ENCODE assay signal across 10 mouse cellular contexts in the genomic region with DNA sequence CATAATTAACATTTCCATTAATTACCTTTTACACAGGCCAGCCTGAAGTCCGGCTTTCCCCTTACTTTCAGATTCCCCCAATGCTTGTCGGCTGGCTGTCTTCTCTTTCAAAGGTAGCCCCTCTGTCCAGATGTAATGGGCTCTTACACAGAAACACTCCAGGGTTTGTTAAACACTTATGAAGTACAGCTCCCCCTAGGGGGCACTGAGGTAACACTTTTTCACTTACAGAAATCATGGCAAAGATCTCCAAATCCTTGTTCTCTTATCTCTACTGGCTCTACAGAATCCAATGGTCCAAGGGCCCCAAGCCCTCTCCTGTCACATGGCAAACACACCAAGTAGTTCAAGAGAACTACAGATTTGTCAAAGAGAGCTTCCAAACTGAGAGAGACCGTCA. TPM values are rescaled to one million over a fixed set of nuclear protein-coding genes. Genes with fewer than 3 reads are reported as not detected.
DNase-seq lines count a peak whose midpoint lies in the region; ATAC-seq and TF ChIP-seq lines count a peak whose summit lies in the region.
"Had no signal": no experiment of that assay in that cellular context is flagged by ENCODE, and none has a peak within 500 bp of the region (broad histone marks: within the 10 kb centered on the region; RNA-seq: fewer than 3 reads in every experiment).

No protein-coding gene starts in this region.

- no peaks in the 10 kb centered on the region for H3K4me1 ChIP-seq in hindbrain, embryonic 14.5 days (replicated peaks; ENCODE audit: control insufficient read depth, insufficient read depth, low read length)
- no peaks in the 10 kb centered on the region for H3K4me1 ChIP-seq in hindbrain, embryonic 16.5 days (ENCODE audit: control insufficient read depth, insufficient read depth, low read depth, low read length)
- H3K4me1 ChIP-seq in hindbrain, postnatal 0 days (ENCODE audit: insufficient read depth, low read length) = no peaks in the 10 kb centered on the region
- no peaks in the 10 kb centered on the region for H3K4me1 ChIP-seq in midbrain, embryonic 13.5 days (replicated peaks)
- H3K4me1 ChIP-seq: embryonic facial prominence, embryonic 15.5 days had no signal

- H3K27me3 ChIP-seq in hindbrain, embryonic 14.5 days (ENCODE audit: control insufficient read depth, insufficient read depth, low read length) = no peaks in the 10 kb centered on the region
- no peaks in the 10 kb centered on the region for H3K27me3 ChIP-seq in hindbrain, embryonic 16.5 days (replicated peaks; ENCODE audit: control insufficient read depth, insufficient read depth, low read length)
- H3K27me3 ChIP-seq in hindbrain, postnatal 0 days (ENCODE audit: insufficient read depth, low read length) = no peaks in the 10 kb centered on the region
- peaks cover 4% of the 10 kb centered on the region; the same call in 1 of the 2 replicates for H3K27me3 ChIP-seq in midbrain, embryonic 13.5 days
- H3K27me3 ChIP-seq: embryonic facial prominence, embryonic 15.5 days had no signal

- 87% methylated on average over 3 of the region's 3 CpGs for WGBS in hindbrain, embryonic 14.5 days
- WGBS in hindbrain, embryonic 16.5 days = 86% methylated on average over 3 of the region's 3 CpGs
- 72% methylated on average over 3 of the region's 3 CpGs for WGBS in hindbrain, postnatal 0 days
- WGBS in midbrain, embryonic 13.5 days = 92% methylated on average over 3 of the region's 3 CpGs

- no peaks in the 10 kb centered on the region for H3K9me3 ChIP-seq in hindbrain, embryonic 14.5 days (ENCODE audit: control insufficient read depth, low read length)
- H3K9me3 ChIP-seq in hindbrain, embryonic 16.5 days (ENCODE audit: control insufficient read depth, low read length) = no peaks in the 10 kb centered on the region
- H3K9me3 ChIP-seq in hindbrain, postnatal 0 days (ENCODE audit: low read length) = no peaks in the 10 kb centered on the region
- no peaks in the 10 kb centered on the region for H3K9me3 ChIP-seq in midbrain, embryonic 13.5 days
- H3K9me3 ChIP-seq: embryonic facial prominence, embryonic 15.5 days had no signal

- no peaks in the 10 kb centered on the region for H3K36me3 ChIP-seq in hindbrain, embryonic 14.5 days (replicated peaks; ENCODE audit: control insufficient read depth, insufficient read depth)
- H3K36me3 ChIP-seq in hindbrain, embryonic 16.5 days (ENCODE audit: control insufficient read depth, insufficient read depth, low read length) = no peaks in the 10 kb centered on the region
- H3K36me3 ChIP-seq in hindbrain, postnatal 0 days (ENCODE audit: insufficient read depth, low read length) = no peaks in the 10 kb centered on the region
- no peaks in the 10 kb centered on the region for H3K36me3 ChIP-seq in midbrain, embryonic 13.5 days
- H3K36me3 ChIP-seq: embryonic facial prominence, embryonic 15.5 days had no signal

- no peak overlapping the region for H3K4me3 ChIP-seq in hindbrain, embryonic 14.5 days (replicated peaks; ENCODE audit: low read length)
- no peak overlapping the region for H3K4me3 ChIP-seq in hindbrain, embryonic 16.5 days (ENCODE audit: low read length)
- no peak overlapping the region for H3K4me3 ChIP-seq in hindbrain, postnatal 0 days (ENCODE audit: low read length)
- no peak overlapping the region for H3K4me3 ChIP-seq in midbrain, embryonic 13.5 days (replicated peaks)
- H3K4me3 ChIP-seq: embryonic facial prominence, embryonic 15.5 days had no signal

- peak; percentile 55 for TF ChIP-seq CTCF in hindbrain, postnatal 0 days (IDR thresholded peaks at IDR 0.05; ENCODE audit: low read depth)

- H3K4me2 ChIP-seq in hindbrain, embryonic 14.5 days (replicated peaks) = no peak overlapping the region
- no peak overlapping the region for H3K4me2 ChIP-seq in hindbrain, embryonic 16.5 days (ENCODE audit: low read length)
- no peak overlapping the region for H3K4me2 ChIP-seq in hindbrain, postnatal 0 days (ENCODE audit: low read depth, low read length)
- H3K4me2 ChIP-seq in midbrain, embryonic 13.5 days (replicated peaks) = no peak overlapping the region
- H3K4me2 ChIP-seq: embryonic facial prominence, embryonic 15.5 days had no signal

- no peak for ATAC-seq in hindbrain, embryonic 14.5 days (ENCODE audit: low FRiP score)
- no peak for ATAC-seq in hindbrain, embryonic 16.5 days
- no peak for ATAC-seq in hindbrain, postnatal 0 days
- no peak for ATAC-seq in midbrain, embryonic 13.5 days

- no peak overlapping the region for H3K27ac ChIP-seq in hindbrain, embryonic 14.5 days
- no peak overlapping the region for H3K27ac ChIP-seq in hindbrain, embryonic 16.5 days (ENCODE audit: low read depth, low read length)
- H3K27ac ChIP-seq in hindbrain, postnatal 0 days = no peak overlapping the region
- H3K27ac ChIP-seq in midbrain, embryonic 13.5 days = no peak overlapping the region
- H3K27ac ChIP-seq: embryonic facial prominence, embryonic 15.5 days had no signal

- DNase-seq in hindbrain, embryonic 14.5 days (ENCODE audit: low spot score) = peak; percentile 41
- DNase-seq in CD4-positive helper T cell, adult 2 months (ENCODE audit: low read depth, low spot score) = peak; percentile 72
- DNase-seq in MEL-GATA-1-ER (ENCODE audit: extremely low read depth, low read depth) = peak; percentile 51
- DNase-seq in hindbrain, postnatal 0 days (ENCODE audit: low spot score) = peak; percentile 63
- DNase-seq in naive thymus-derived CD4-positive, alpha-beta T cell, adult 2 months (ENCODE audit: low read depth) = peak; percentile 83
- no peak for DNase-seq in ovary, adult 18-20 months (ENCODE audit: low spot score)

- H3K9ac ChIP-seq in hindbrain, embryonic 14.5 days = no peak overlapping the region
- H3K9ac ChIP-seq in hindbrain, embryonic 16.5 days (ENCODE audit: low read depth, low read length) = no peak overlapping the region
- H3K9ac ChIP-seq in hindbrain, postnatal 0 days (replicated peaks; ENCODE audit: low read length) = no peak overlapping the region
- H3K9ac ChIP-seq in midbrain, embryonic 13.5 days (replicated peaks) = no peak overlapping the region
- H3K9ac ChIP-seq: embryonic facial prominence, embryonic 15.5 days had no signal

RNA-seq across cellular contexts. Expression of gene Slc6a13, which starts 25.7 kb away (rescaled TPM):
- polyA plus RNA-seq in hindbrain, embryonic 14.5 days (2014; fragmentation: Nextera tagmentation; extraction: Ambion mirVana) = 49.6 and 51.1 TPM in 2 replicates
- 55.2 and 61.7 TPM in 2 replicates for polyA plus RNA-seq in hindbrain, embryonic 16.5 days (2015; fragmentation: Nextera tagmentation; extraction: Ambion mirVana)
- total RNA-seq in hindbrain, postnatal 0 days (2014; rRNA removed) = 42.1 and 58.2 TPM in 2 replicates
- 55.4 and 60.7 TPM in 2 replicates for polyA plus RNA-seq in hindbrain, postnatal 0 days (2015; fragmentation: Nextera tagmentation; extraction: Ambion mirVana)
- polyA plus RNA-seq in midbrain, embryonic 13.5 days (2015; fragmentation: Nextera tagmentation; extraction: Ambion mirVana) = 19.7 and 23.8 TPM in 2 replicates

RNA-seq across cellular contexts. Expression of gene Usp18, which starts 28.6 kb away (rescaled TPM):
- polyA plus RNA-seq in hindbrain, embryonic 14.5 days (2014; fragmentation: Nextera tagmentation; extraction: Ambion mirVana) = 0.59 and 2.2 TPM in 2 replicates
- polyA plus RNA-seq in hindbrain, embryonic 16.5 days (2015; fragmentation: Nextera tagmentation; extraction: Ambion mirVana) = 0.75 and 1.7 TPM in 2 replicates
- 1.6 and 3.2 TPM in 2 replicates for total RNA-seq in hindbrain, postnatal 0 days (2014; rRNA removed)
- polyA plus RNA-seq in hindbrain, postnatal 0 days (2015; fragmentation: Nextera tagmentation; extraction: Ambion mirVana) = 2.7 and 3.5 TPM in 2 replicates
- 0.89 and 0.98 TPM in 2 replicates for polyA plus RNA-seq in midbrain, embryonic 13.5 days (2015; fragmentation: Nextera tagmentation; extraction: Ambion mirVana)
- total RNA-seq: layer of hippocampus, postnatal 14 days had no signal
